Mouse (Mus musculus) limb, embryonic 13.5 days (tissue): ENCODE measurements at regions not wholly inside any gene's neighbourhood (a gene's known extent, or its start where the extent isn't known, plus 50 kb on each side); places are given as distances from the start of the nearest gene placed in this dataset.

ENCODE experiments used
- ATAC-seq: fragments of 200-750 bp; cut with Nextera tagmentation; 2 replicates; pipeline ENCODE4 v1.8.0; 2017; ENCODE audit warnings: low read depth, moderate number of reproducible peaks, moderate TSS enrichment; ENCODE audit not compliant: low FRiP score
- H3K27ac ChIP-seq: fragments of 300-500 bp; sonication (generic); 2 replicates; pipeline ENCODE4 v1.5.1; 2015; ENCODE audit warnings: inconsistent platforms, mild to moderate bottlenecking, moderate library complexity
- H3K27me3 ChIP-seq: fragments of 300-500 bp; sonication (generic); 2 replicates; pipeline ENCODE4 v1.6.1; 2015; ENCODE audit warnings: mild to moderate bottlenecking, inconsistent platforms
- H3K36me3 ChIP-seq: fragments of 300-500 bp; sonication (generic); 2 replicates; pipeline ENCODE4 v1.6.1; 2015; ENCODE audit warnings: inconsistent platforms, mild to moderate bottlenecking, moderate library complexity
- H3K4me1 ChIP-seq: fragments of 300-500 bp; sonication (generic); 2 replicates; pipeline ENCODE4 v1.6.1; 2015; ENCODE audit warnings: inconsistent platforms
- H3K4me2 ChIP-seq: fragments of 300-500 bp; sonication (generic); replicated peaks from 2 replicates; pipeline ENCODE4 v1.6.1; 2015; ENCODE audit warnings: inconsistent platforms, mild to moderate bottlenecking, moderate library complexity
- H3K4me3 ChIP-seq: fragments of 300-500 bp; sonication (generic); 2 replicates; pipeline ENCODE4 v1.5.1; 2015; ENCODE audit warnings: moderate library complexity, mild to moderate bottlenecking, inconsistent platforms
- H3K9ac ChIP-seq: fragments of 300-500 bp; sonication (generic); 2 replicates; pipeline ENCODE4 v1.6.1; 2015; ENCODE audit warnings: mild to moderate bottlenecking, inconsistent platforms
- H3K9me3 ChIP-seq: fragments of 300-500 bp; sonication (generic); 2 replicates; pipeline ENCODE4 v1.6.1; 2016; ENCODE audit warnings: inconsistent platforms
- WGBS: fragments of 180-500 bp; shearing (Covaris S2); methylation state at CpG from one replicate; pipeline ENCODE4 v1.1.7; 2015; 5-methylcytosine and 5-hydroxymethylcytosine counted together

- H3K9ac ChIP-seq = no peak overlapping the region
- H3K4me1 ChIP-seq = peaks cover 19% of the 10 kb centered on the region
- H3K4me3 ChIP-seq = no peak overlapping the region
- peaks cover 12% of the 10 kb centered on the region; the same call in 1 of the 2 replicates for H3K27me3 ChIP-seq
- H3K4me2 ChIP-seq = peak overlapping the region; percentile 21
- 18% methylated on average over 8 of the region's 8 CpGs for WGBS
- no peaks in the 10 kb centered on the region for H3K9me3 ChIP-seq
- H3K36me3 ChIP-seq = no peaks in the 10 kb centered on the region
- ATAC-seq = peak; percentile 32; the same call in 1 of the 2 replicates
- H3K27ac ChIP-seq = no peak overlapping the region
Observed at GRCm38 (mm10) chr11:64369516-64369915, 65.6 kb upstream of the Hs3st3a1 start.

GRCm38 (mm10) chr11:64335456-64335855 is 99.7 kb upstream of the Hs3st3a1 start:
- Histone ChIP-seq H3K9ac (no peak overlapping the region), H3K27ac (peak overlapping the region; percentile 33; the same call in 1 of the 2 replicates), H3K4me1 (peaks cover 63% of the 10 kb centered on the region), H3K4me2 (peak overlapping the region; percentile 36), H3K9me3 (no peaks in the 10 kb centered on the region), H3K27me3 (0 out of 2 replicates have a peak, but pooled peaks cover 7% of the 10 kb centered on the region), H3K4me3 (no peak overlapping the region), H3K36me3 (no peaks in the 10 kb centered on the region)
- 60% methylated on average over 11 of the region's 11 CpGs for WGBS
- no peak for ATAC-seq

DNA sequence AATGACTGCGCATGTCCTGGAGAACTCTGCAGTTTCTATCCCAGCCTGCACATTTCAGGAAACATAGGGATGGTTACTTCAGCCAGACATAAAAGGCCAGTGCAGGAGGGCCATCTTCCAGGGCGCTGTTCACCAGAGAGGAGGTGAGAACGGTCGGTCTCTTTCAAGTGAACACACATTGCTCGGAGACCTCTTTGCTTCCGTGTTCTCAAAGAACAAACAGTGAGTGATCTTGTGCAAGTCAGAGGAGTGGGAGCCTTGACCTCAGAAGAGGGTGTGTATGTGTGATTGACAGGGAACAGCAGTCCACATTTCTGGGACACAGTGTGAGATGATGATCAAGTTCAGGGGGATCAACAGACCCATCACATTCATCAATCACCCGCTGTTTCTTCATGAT is 102.7 kb upstream of the Hs3st3a1 start:
- ATAC-seq = no peak
- peaks cover 58% of the 10 kb centered on the region for H3K4me1 ChIP-seq
- H3K27ac ChIP-seq = no peak overlapping the region
- peaks cover 13% of the 10 kb centered on the region; the same call in 1 of the 2 replicates for H3K27me3 ChIP-seq
- no peaks in the 10 kb centered on the region for H3K9me3 ChIP-seq
- no peak overlapping the region for H3K9ac ChIP-seq
- H3K4me2 ChIP-seq = no peak overlapping the region
- H3K36me3 ChIP-seq = no peaks in the 10 kb centered on the region
- 78% methylated on average over 7 of the region's 7 CpGs for whole genome bisulfite sequencing
- no peak overlapping the region for H3K4me3 ChIP-seq

DNA sequence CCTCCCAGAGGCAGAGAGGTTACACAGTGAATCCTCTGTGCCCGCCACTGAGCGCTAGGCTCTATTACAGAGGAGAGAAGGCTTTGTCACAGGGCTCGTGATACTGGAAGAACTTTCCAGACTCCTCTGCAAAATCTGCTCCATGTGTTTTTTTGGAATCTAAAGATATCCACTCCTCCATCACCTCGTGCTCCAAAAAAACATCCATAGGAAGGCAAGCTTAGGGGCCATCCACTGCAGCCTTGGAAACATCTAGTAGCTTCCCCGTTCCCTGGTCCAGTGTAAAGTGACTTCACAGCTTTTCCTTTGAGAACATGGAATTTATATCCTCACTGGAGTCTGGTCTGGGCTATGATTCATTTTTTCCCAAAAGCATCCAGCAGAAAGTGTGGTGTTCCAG is 103.3 kb upstream of the Hs3st3a1 start:
- Histone ChIP-seq H3K4me1 (peaks cover 53% of the 10 kb centered on the region), H3K27me3 (peaks cover 13% of the 10 kb centered on the region; the same call in 1 of the 2 replicates), H3K27ac (no peak overlapping the region), H3K9ac (no peak overlapping the region), H3K4me2 (no peak overlapping the region), H3K36me3 (no peaks in the 10 kb centered on the region), H3K4me3 (no peak overlapping the region), H3K9me3 (no peaks in the 10 kb centered on the region)
- 76% methylated on average over 5 of the region's 5 CpGs for WGBS
- no peak for ATAC-seq

GRCm38 (mm10) chr11:64329129-64329528 is 106.0 kb upstream of the Hs3st3a1 start:
- WGBS = 80% methylated on average over 3 of the region's 3 CpGs
- no peak overlapping the region for H3K27ac ChIP-seq
- H3K9me3 ChIP-seq = no peaks in the 10 kb centered on the region
- no peaks in the 10 kb centered on the region for H3K36me3 ChIP-seq
- peaks cover 29% of the 10 kb centered on the region for H3K4me1 ChIP-seq
- no peak overlapping the region for H3K4me3 ChIP-seq
- ATAC-seq = no peak
- H3K27me3 ChIP-seq = peaks cover 13% of the 10 kb centered on the region; the same call in 1 of the 2 replicates
- H3K4me2 ChIP-seq = no peak overlapping the region
- H3K9ac ChIP-seq = no peak overlapping the region

DNA sequence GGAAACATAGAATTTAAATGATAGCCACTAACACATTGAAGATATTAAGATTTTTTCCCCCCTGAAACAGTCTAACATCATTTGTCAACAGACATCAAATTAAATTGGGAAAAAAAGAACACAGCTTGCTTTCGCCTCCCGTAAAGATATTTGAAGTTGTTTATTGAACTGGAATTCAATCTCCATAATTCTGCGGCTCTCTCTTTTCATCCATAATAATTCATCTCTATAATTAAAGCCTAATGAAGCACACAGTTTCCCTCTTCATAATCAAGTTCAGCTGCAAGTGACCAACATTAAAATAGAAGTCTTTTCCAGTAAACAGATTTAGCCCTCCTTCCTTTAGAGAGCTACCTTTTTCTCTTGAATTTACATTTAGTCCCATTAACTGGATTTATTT is 107.4 kb upstream of the Hs3st3a1 start:
- no peak overlapping the region for H3K9ac ChIP-seq

DNA sequence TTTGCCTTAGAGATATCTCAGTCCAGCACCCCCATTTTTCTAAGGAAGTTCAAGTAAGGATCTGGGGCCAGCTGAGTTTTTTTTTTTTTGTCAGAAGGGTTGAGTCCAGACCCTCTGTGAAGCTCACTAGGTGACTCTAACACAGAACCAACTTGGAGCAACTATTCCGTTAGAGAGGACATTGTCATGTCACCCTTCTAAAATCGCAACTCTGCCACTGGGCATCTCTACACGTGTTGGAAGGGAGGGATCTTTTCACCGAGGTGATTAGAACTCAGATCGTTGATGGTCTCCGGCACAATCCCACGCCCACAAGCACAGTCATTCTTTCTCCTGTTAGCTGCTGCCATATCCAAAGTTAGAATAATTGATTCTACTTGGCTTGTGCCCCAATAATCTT is 108.5 kb upstream of the Hs3st3a1 start:
- WGBS = 92% methylated on average over 7 of the region's 7 CpGs
- Histone ChIP-seq H3K4me2 (no peak overlapping the region), H3K4me1 (peaks cover 19% of the 10 kb centered on the region), H3K9me3 (no peaks in the 10 kb centered on the region), H3K36me3 (no peaks in the 10 kb centered on the region), H3K9ac (no peak overlapping the region), H3K4me3 (no peak overlapping the region), H3K27me3 (peaks cover 9% of the 10 kb centered on the region; the same call in 1 of the 2 replicates), H3K27ac (no peak overlapping the region)
- no peak for ATAC-seq

More for the DNA sequence above, 107.4 kb upstream of the Hs3st3a1 start:
- 50% methylated on average over 3 of the region's 3 CpGs for WGBS
- ATAC-seq = no peak
- Histone ChIP-seq H3K4me1 (peaks cover 29% of the 10 kb centered on the region), H3K4me3 (no peak overlapping the region), H3K27ac (no peak overlapping the region), H3K9me3 (no peaks in the 10 kb centered on the region), H3K4me2 (no peak overlapping the region), H3K27me3 (peaks cover 13% of the 10 kb centered on the region; the same call in 1 of the 2 replicates), H3K36me3 (no peaks in the 10 kb centered on the region)

DNA sequence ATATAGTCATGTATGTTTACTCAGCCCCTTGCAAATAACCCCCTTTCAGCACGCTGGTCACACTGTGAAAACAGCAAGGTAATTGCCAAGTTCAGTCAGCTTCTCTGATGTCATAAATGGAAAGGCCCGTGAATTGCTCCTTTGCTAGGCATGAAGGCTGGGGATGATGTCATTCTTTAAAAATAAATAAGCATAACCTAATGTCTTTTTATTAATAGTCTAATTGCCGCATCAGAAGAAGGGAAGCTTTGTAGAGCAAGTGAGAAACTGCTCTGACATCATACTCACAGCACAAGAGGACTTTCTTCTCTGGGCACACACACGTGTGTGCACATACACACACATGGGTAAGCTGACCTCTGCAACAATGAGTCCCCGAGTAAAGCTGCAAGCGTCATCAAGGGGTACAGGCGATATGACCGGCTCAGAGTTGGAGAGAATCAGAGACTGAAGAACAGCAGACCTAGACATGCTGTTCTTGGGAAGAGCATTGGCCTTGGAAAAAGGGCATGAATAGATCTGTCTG is 113.2 kb upstream of the Hs3st3a1 start:
- Histone ChIP-seq H3K36me3 (no peaks in the 10 kb centered on the region), H3K9ac (no peak overlapping the region), H3K4me1 (peaks cover 12% of the 10 kb centered on the region), H3K27me3 (peaks cover 11% of the 10 kb centered on the region), H3K27ac (0 out of 2 replicates have a peak overlapping the region, but pooled peaks have one; percentile 0), H3K4me2 (no peak overlapping the region), H3K4me3 (no peak overlapping the region), H3K9me3 (no peaks in the 10 kb centered on the region)
- ATAC-seq = peak; percentile 67; the same call in 1 of the 2 replicates
- WGBS = 68% methylated on average over 8 of the region's 8 CpGs

- Histone ChIP-seq H3K27ac (no peak overlapping the region; the same call in 1 of the 2 replicates), H3K9me3 (no peaks in the 10 kb centered on the region), H3K27me3 (peaks cover 11% of the 10 kb centered on the region), H3K36me3 (no peaks in the 10 kb centered on the region), H3K9ac (no peak overlapping the region), H3K4me3 (no peak overlapping the region), H3K4me2 (peak overlapping the region; percentile 23; the same call in 1 of the 2 replicates), H3K4me1 (peaks cover 31% of the 10 kb centered on the region)
- no peak for ATAC-seq
- 47% methylated on average over 6 of the region's 6 CpGs for WGBS
Observed at GRCm38 (mm10) chr11:64317458-64317857, 117.7 kb upstream of the Hs3st3a1 start.

DNA sequence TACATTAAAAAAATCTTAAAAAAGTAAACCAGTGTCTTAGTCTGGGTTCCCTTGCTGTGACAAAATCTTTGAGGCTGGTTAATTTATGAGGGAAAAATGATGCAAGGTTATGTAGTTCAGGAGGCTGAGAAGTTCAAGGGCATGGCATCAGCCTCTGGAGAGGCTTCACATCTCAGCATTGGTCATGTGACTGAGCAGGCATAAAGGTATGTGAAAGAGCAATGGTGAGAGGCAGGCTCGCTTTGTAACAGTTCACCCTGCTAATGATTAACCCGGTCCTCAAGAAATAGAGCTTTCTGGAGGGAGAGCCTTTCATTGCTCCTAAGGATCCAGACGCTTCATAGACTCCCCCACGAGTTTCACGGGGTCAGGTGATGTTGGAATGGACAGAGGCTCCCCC is 120.1 kb upstream of the Hs3st3a1 start:
- no peak overlapping the region for H3K4me3 ChIP-seq
- peaks cover 26% of the 10 kb centered on the region for H3K4me1 ChIP-seq
- no peak for ATAC-seq
- H3K9ac ChIP-seq = no peak overlapping the region
- H3K27me3 ChIP-seq = peaks cover 11% of the 10 kb centered on the region
- no peaks in the 10 kb centered on the region for H3K9me3 ChIP-seq
- WGBS = 70% methylated on average over 5 of the region's 5 CpGs
- no peak overlapping the region for H3K4me2 ChIP-seq
- no peaks in the 10 kb centered on the region for H3K36me3 ChIP-seq
- H3K27ac ChIP-seq = no peak overlapping the region

- Histone ChIP-seq H3K4me2 (no peak overlapping the region), H3K9me3 (no peaks in the 10 kb centered on the region), H3K9ac (no peak overlapping the region), H3K4me1 (peaks cover 26% of the 10 kb centered on the region), H3K27ac (no peak overlapping the region; the same call in 1 of the 2 replicates), H3K4me3 (no peak overlapping the region), H3K36me3 (no peaks in the 10 kb centered on the region), H3K27me3 (no peaks in the 10 kb centered on the region)
- WGBS = 51% methylated on average over 5 of the region's 5 CpGs
- no peak for ATAC-seq
Observed at GRCm38 (mm10) chr11:64313241-64313640, 121.9 kb upstream of the Hs3st3a1 start.

- Histone ChIP-seq H3K27me3 (no peaks in the 10 kb centered on the region), H3K27ac (no peak overlapping the region), H3K36me3 (no peaks in the 10 kb centered on the region), H3K4me1 (peaks cover 11% of the 10 kb centered on the region; the same call in 1 of the 2 replicates), H3K9me3 (no peaks in the 10 kb centered on the region), H3K9ac (no peak overlapping the region), H3K4me3 (no peak overlapping the region), H3K4me2 (no peak overlapping the region)
- ATAC-seq = no peak
Observed at GRCm38 (mm10) chr11:64309881-64310280, 125.3 kb upstream of the Hs3st3a1 start.

DNA sequence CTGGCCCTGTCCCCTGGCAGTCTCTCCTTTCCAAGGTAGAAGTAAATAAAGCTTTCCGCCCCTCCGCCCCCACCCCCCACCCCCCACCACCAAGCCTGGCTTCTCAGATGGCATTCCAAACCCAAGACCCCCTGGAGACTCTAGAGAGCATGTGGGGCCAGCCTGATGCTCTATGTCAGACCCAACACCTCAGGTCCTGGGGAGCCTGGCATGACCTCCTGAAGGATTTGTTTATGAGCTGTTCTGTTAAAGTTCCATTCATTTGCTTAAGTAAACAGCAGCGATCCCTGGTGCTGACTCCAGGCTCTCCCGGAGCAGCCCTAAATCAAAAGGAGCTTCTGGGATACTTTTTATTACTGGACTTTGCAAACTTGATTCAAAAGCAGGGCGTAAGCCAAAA is 137.3 kb upstream of the Hs3st3a1 start:
- Histone ChIP-seq H3K27me3 (no peaks in the 10 kb centered on the region), H3K9me3 (no peaks in the 10 kb centered on the region), H3K36me3 (no peaks in the 10 kb centered on the region), H3K4me2 (no peak overlapping the region), H3K9ac (no peak overlapping the region), H3K4me3 (no peak overlapping the region), H3K27ac (no peak overlapping the region), H3K4me1 (peaks cover 26% of the 10 kb centered on the region)
- peak; percentile 57; the same call in 1 of the 2 replicates for ATAC-seq
- 11% methylated on average over 5 of the region's 5 CpGs for WGBS
